In genomic region chr11:79890822-79891221, GRCm38 (mm10) we compare ENCODE assay signal across 21 mouse cellular contexts.
A peak's percentile ranks its signal among the peaks of the same experiment; 100 is the strongest.
DNase-seq lines count a peak whose midpoint lies in the region; TF ChIP-seq lines count a peak whose summit lies in the region.
"Had no signal": no experiment of that assay in that cellular context is flagged by ENCODE, and none has a peak within 500 bp of the region (broad histone marks: within the 10 kb centered on the region; RNA-seq: fewer than 3 reads in every experiment).

No protein-coding gene starts in this region.

- H3K4me2 ChIP-seq in CH12.LX (ENCODE audit: insufficient read depth, low read depth, poor library complexity, severe bottlenecking) = no peak overlapping the region

- H3K36me3 ChIP-seq in CH12.LX (replicated peaks in 1 of 2; ENCODE audit: control insufficient read depth in 1 of 2, insufficient read depth in 1 of 2, low read length in 1 of 2) = no peaks in the 10 kb centered on the region
- H3K36me3 ChIP-seq in ES-E14 (ENCODE audit: control insufficient read depth, insufficient read depth, low read length, poor library complexity, severe bottlenecking) = no peaks in the 10 kb centered on the region
- H3K36me3 ChIP-seq in MEL (ENCODE audit: control insufficient read depth in 1 of 2, insufficient read depth in 2 of 2, low read length in 2 of 2) = peaks cover 0 to 11% of the 10 kb centered on the region in 2 experiments; a peak in 2 of 4 replicates
- H3K36me3 ChIP-seq: G1E had no signal

- intact Hi-C loops in left cerebral cortex, postnatal 4 days (cut with DNase I) = no loop called here

- H3K4me3 ChIP-seq in CH12.LX (replicated peaks in 1 of 3; ENCODE audit: low read depth in 2 of 3, low read length in 2 of 3, poor library complexity in 1 of 3) (no peak overlapping the region), ES-E14 (ENCODE audit: insufficient read depth in 1 of 2, low read depth in 1 of 2, low read length in 2 of 2, poor library complexity in 1 of 2, severe bottlenecking in 1 of 2) (no peak overlapping the region), MEL (ENCODE audit: control insufficient read depth in 1 of 2, insufficient read depth in 1 of 2, low read depth in 2 of 2, low read length in 2 of 2) (no peak overlapping the region)
- H3K4me3 ChIP-seq in layer of hippocampus, adult 2 months = no peak overlapping the region

- dilution Hi-C loops in CH12.LX (cut with MboI; ENCODE audit: extremely low pct_ligation_motif_present, extremely low pct_unique_long_range_greater_than_20kb, low sequenced_read_pairs) = no loop called here

- H3K27ac ChIP-seq in CH12.LX (ENCODE audit: insufficient read depth, low read depth) = no peak overlapping the region
- no peak overlapping the region for H3K27ac ChIP-seq in ES-E14 (ENCODE audit: insufficient read depth, low read depth, low read length, poor library complexity, severe bottlenecking)
- no peak overlapping the region for H3K27ac ChIP-seq in MEL (ENCODE audit: control insufficient read depth, low read depth, low read length)
- no peak overlapping the region for H3K27ac ChIP-seq in layer of hippocampus, adult 2 months

- no peaks in the 10 kb centered on the region for H3K9me3 ChIP-seq in CH12.LX (replicated peaks; ENCODE audit: low read length)
- no peaks in the 10 kb centered on the region for H3K9me3 ChIP-seq in ES-E14 (ENCODE audit: control insufficient read depth, insufficient read depth, low read depth, low read length)
- no peaks in the 10 kb centered on the region for H3K9me3 ChIP-seq in MEL (replicated peaks; ENCODE audit: insufficient read depth, low read length)
- H3K9me3 ChIP-seq: G1E had no signal

- no peak overlapping the region for H3K9ac ChIP-seq in CH12.LX (ENCODE audit: insufficient read depth, low read depth)
- H3K9ac ChIP-seq in ES-E14 (ENCODE audit: insufficient read depth, low read depth, low read length, poor library complexity, severe bottlenecking) = no peak overlapping the region
- no peak overlapping the region for H3K9ac ChIP-seq in MEL (ENCODE audit: control insufficient read depth, low read depth, low read length, poor library complexity, severe bottlenecking)

- no peaks in the 10 kb centered on the region for H3K79me2 ChIP-seq in CH12.LX (replicated peaks; ENCODE audit: control insufficient read depth, extremely low read depth, insufficient read depth, poor library complexity, severe bottlenecking)
- no peaks in the 10 kb centered on the region for H3K79me2 ChIP-seq in MEL (ENCODE audit: control insufficient read depth, insufficient read depth, low read length, poor library complexity)

- TF ChIP-seq POLR2A in CH12.LX (IDR thresholded peaks at IDR 0.05; ENCODE audit: low read depth, low read length) (no peak), MEL (IDR thresholded peaks at IDR 0.05; ENCODE audit: control insufficient read depth in 1 of 2, insufficient read depth in 1 of 2, low read depth in 1 of 2, low read length in 2 of 2, poor library complexity in 1 of 2) (no peak)

- TF ChIP-seq CTCF in CH12.LX (conservative IDR thresholded peaks at IDR 0.05 in 1 of 2, IDR thresholded peaks at IDR 0.05 in 1 of 2; ENCODE audit: low read depth in 2 of 2, low read length in 2 of 2) (no peak), MEL (IDR thresholded peaks at IDR 0.05 in 2 of 3, conservative IDR thresholded peaks at IDR 0.05 in 1 of 3; ENCODE audit: control insufficient read depth in 1 of 3, insufficient read depth in 1 of 3, low read depth in 2 of 3, low read length in 3 of 3, poor library complexity in 1 of 3, severe bottlenecking in 1 of 3) (no peak)
- no peak for TF ChIP-seq CTCF in layer of hippocampus, adult 2 months (conservative IDR thresholded peaks at IDR 0.05)

- H3K27me3 ChIP-seq in CH12.LX (replicated peaks) (peaks cover 2% of the 10 kb centered on the region), MEL (ENCODE audit: control insufficient read depth in 1 of 2, insufficient read depth in 2 of 2, low read length in 2 of 2) (no peaks in the 10 kb centered on the region; a peak in 1 of 4 replicates)
- H3K27me3 ChIP-seq: Patski had no signal

- TF ChIP-seq EP300 in CH12.LX (IDR thresholded peaks at IDR 0.05; ENCODE audit: low read length) = no peak
- TF ChIP-seq EP300 in MEL (IDR thresholded peaks at IDR 0.05; ENCODE audit: low read depth in 1 of 2, low read length in 2 of 2) = no peak

- DNase-seq in CH12.LX (ENCODE audit: extremely low read depth) = no peak
- DNase-seq in ES-E14 (ENCODE audit: low read depth, low spot score) = no peak
- no peak for DNase-seq in MEL (ENCODE audit: low read depth, low spot score)
- no peak for DNase-seq in layer of hippocampus, adult 2 months (ENCODE audit: low spot score in 2 of 2)
- no peak for DNase-seq in left cerebral cortex, postnatal 4 days
- DNase-seq in urinary bladder, adult 18-20 months (ENCODE audit: low spot score in 2 of 2) = no peak
- DNase-seq: adrenal gland, adult 2 months; adrenal gland, adult 8-10 months; adrenal gland, postnatal 10 days; adrenal gland, postnatal 14 days; adrenal gland, postnatal 25 days; adrenal gland, postnatal 36 days; B cell, adult 2 months; cerebellum, adult 11 months; cerebellum, adult 11-12 months; cerebellum, adult 18-20 months; cerebellum, adult 2 months; cerebellum, adult 8-10 months; cerebellum, adult 9-10 months had no signal

- in situ Hi-C loops in CH12.LX (cut with MboI; ENCODE audit: low pct_ligation_motif_present, low pct_unique_long_range_greater_than_20kb, low sequenced_read_pairs) = no loop called here
- in situ Hi-C loops in ES-E14 (cut with MboI; ENCODE audit: low sequenced_read_pairs in 2 of 2, unreplicated experiment in 2 of 2) = no loop called here

- no peaks in the 10 kb centered on the region for H3K4me1 ChIP-seq in CH12.LX (ENCODE audit: control insufficient read depth in 1 of 2, insufficient read depth in 2 of 2)
- H3K4me1 ChIP-seq in ES-E14 (ENCODE audit: control insufficient read depth in 2 of 2, insufficient read depth in 2 of 2, low read length in 2 of 2, poor library complexity in 1 of 2) = no peaks in the 10 kb centered on the region
- H3K4me1 ChIP-seq in MEL (ENCODE audit: control insufficient read depth in 1 of 2, insufficient read depth in 2 of 2, low read length in 2 of 2) = peaks cover 7 to 16% of the 10 kb centered on the region in 2 experiments; a peak in 3 of 4 replicates

- TF ChIP-seq RAD21 in CH12.LX (IDR thresholded peaks at IDR 0.05; ENCODE audit: low read depth, low read length) (no peak), MEL (IDR thresholded peaks at IDR 0.05; ENCODE audit: low read depth, low read length) (no peak)

TF ChIP-seq in CH12.LX, 34 proteins besides CTCF, POLR2A, EP300 and RAD21:
- TF ChIP-seq IRF4 (IDR thresholded peaks at IDR 0.05; ENCODE audit: low read depth, low read length) = no peak
- no peak for TF ChIP-seq MXI1 (IDR thresholded peaks at IDR 0.05; ENCODE audit: low read depth, low read length)
- no peak for TF ChIP-seq NELFE (IDR thresholded peaks at IDR 0.05; ENCODE audit: low read depth, low read length)
- no peak for TF ChIP-seq SIN3A (IDR thresholded peaks at IDR 0.05; ENCODE audit: low read length)
- TF ChIP-seq MAFK (IDR thresholded peaks at IDR 0.05; ENCODE audit: insufficient replicate concordance, low read length) = peak; percentile 95
- no peak for TF ChIP-seq HCFC1 (IDR thresholded peaks at IDR 0.05; ENCODE audit: low read depth, low read length)
- TF ChIP-seq MAX (IDR thresholded peaks at IDR 0.05; ENCODE audit: low read length) = no peak

TF ChIP-seq in ES-E14, 5 proteins besides CTCF, POLR2A, EP300 and RAD21:
- no peak for TF ChIP-seq ZC3H11A (IDR thresholded peaks at IDR 0.05; ENCODE audit: borderline replicate concordance, low read depth, low read length)
- TF ChIP-seq MAFK (IDR thresholded peaks at IDR 0.05; ENCODE audit: insufficient read depth, low read depth, low read length) = peak; percentile 89

TF ChIP-seq in MEL, 35 proteins besides CTCF, POLR2A, EP300 and RAD21:
- TF ChIP-seq SIN3A (IDR thresholded peaks at IDR 0.05; ENCODE audit: low read length) (no peak), MAFK (IDR thresholded peaks at IDR 0.05; ENCODE audit: borderline replicate concordance, low read depth, low read length) (peak; percentile 89), UBTF (IDR thresholded peaks at IDR 0.05; ENCODE audit: borderline replicate concordance, insufficient read depth, low read depth, low read length) (no peak)
TF ChIP-seq in MEL: peak in this region for 1.

Comparison
In these comparisons a context has a peak if more than half of its experiments do, and no peak if none do; other contexts are left out.
1. Of the 35 proteins assayed by ChIP-seq in both MEL and CH12.LX: peak only in MEL: none; only in CH12.LX: none; in both: MAFK; in neither: 34.